Mouse (Mus musculus) thymus, postnatal 10 days (tissue): ENCODE results near the gene Traf4.
A peak's percentile ranks its signal among the peaks of the same experiment; 100 is the strongest.
"Not testable (repeated sequence)": the region's sequence is repeated elsewhere in the genome, so short reads cannot be mapped to it uniquely, and the experiment has no call there.

Experiments
- DNase-seq, 2 experiments: peaks; one replicate each; pipeline ENCODE4 v3.0.0; 2021; ENCODE audit warnings: low spot score in 2 of 2

The Traf4 gene

GRCm38 (mm10) chr11:78143520-78143919 lies 21.9 kb downstream of the Traf4 start:
- DNase-seq = no peak

GRCm38 (mm10) chr11:78140665-78141064 lies 24.7 kb downstream of the Traf4 start:
- DNase-seq = no peak

- DNase-seq = no peak
Measured at GRCm38 (mm10) chr11:78138023-78138422, 27.4 kb downstream of the Traf4 start.

- DNase-seq = no peak
Measured at GRCm38 (mm10) chr11:78137584-78137983, 27.8 kb downstream of the Traf4 start.

GRCm38 (mm10) chr11:78136132-78136531 lies 29.3 kb downstream of the Traf4 start:
- no peak for DNase-seq

GRCm38 (mm10) chr11:78135314-78135713 lies 30.1 kb downstream of the Traf4 start:
- DNase-seq = not testable (repeated sequence)

- no peak for DNase-seq
Measured at GRCm38 (mm10) chr11:78134344-78134743, 31.0 kb downstream of the Traf4 start.

GRCm38 (mm10) chr11:78133915-78134314 lies 31.5 kb downstream of the Traf4 start:
- DNase-seq = no peak

GRCm38 (mm10) chr11:78129458-78129857 lies 35.9 kb downstream of the Traf4 start:
- DNase-seq = no peak

GRCm38 (mm10) chr11:78126739-78127138 lies 38.6 kb downstream of the Traf4 start:
- DNase-seq = no peak

GRCm38 (mm10) chr11:78125691-78126090 lies 39.7 kb downstream of the Traf4 start:
- DNase-seq = no peak

- no peak for DNase-seq
Measured at GRCm38 (mm10) chr11:78123782-78124181, 41.6 kb downstream of the Traf4 start.

GRCm38 (mm10) chr11:78122815-78123214 lies 42.6 kb downstream of the Traf4 start:
- DNase-seq = no peak

- no peak for DNase-seq
Measured at GRCm38 (mm10) chr11:78121176-78121575, 44.2 kb downstream of the Traf4 start.

- DNase-seq = no peak
Measured at GRCm38 (mm10) chr11:78119898-78120297, 45.5 kb downstream of the Traf4 start.

GRCm38 (mm10) chr11:78118467-78118866 lies 46.9 kb downstream of the Traf4 start:
- no peak for DNase-seq

GRCm38 (mm10) chr11:78116146-78116410 lies 49.3 kb downstream of the Traf4 start:
- DNase-seq = no peak

GRCm38 (mm10) chr11:78115367-78116145 lies 49.8 kb downstream of the Traf4 start:
- peak; percentile 80 to 86 for DNase-seq

- no peak for DNase-seq
Measured at GRCm38 (mm10) chr11:78114676-78115366, 50.6 kb downstream of the Traf4 start.

GRCm38 (mm10) chr11:78113616-78114015 lies 51.8 kb downstream of the Traf4 start:
- DNase-seq = no peak
